Mouse (Mus musculus) limb, embryonic 10.5 days (tissue): ENCODE measurements around the gene Gm44805. TPM values are rescaled to one million over a fixed set of nuclear protein-coding genes. Genes with fewer than 3 reads are reported as not detected.
A peak's percentile ranks its signal among the peaks of the same experiment; 100 is the strongest.

Experiments used
- DNase-seq: peaks from one replicate; pipeline ENCODE4 v3.0.0-alpha.2; 2017; ENCODE audit warnings: low spot score
- H3K27ac ChIP-seq: fragments of 300-500 bp; sonication (generic); 2 replicates; pipeline ENCODE4 v1.5.1; 2016; ENCODE audit warnings: mild to moderate bottlenecking
- H3K27me3 ChIP-seq: fragments of 300-500 bp; sonication (generic); 2 replicates; pipeline ENCODE4 v1.6.1; 2016; ENCODE audit warnings: low read depth, mild to moderate bottlenecking; ENCODE audit not compliant: poor library complexity, severe bottlenecking
- H3K36me3 ChIP-seq: fragments of 300-500 bp; sonication (generic); 2 replicates; pipeline ENCODE4 v1.6.1; 2016; ENCODE audit warnings: mild to moderate bottlenecking, moderate library complexity
- H3K4me1 ChIP-seq: fragments of 300-500 bp; sonication (generic); 2 replicates; pipeline ENCODE4 v1.6.1; 2016
- H3K4me3 ChIP-seq: fragments of 300-500 bp; sonication (generic); 2 replicates; pipeline ENCODE4 v1.5.1; 2016; ENCODE audit warnings: mild to moderate bottlenecking, moderate library complexity
- H3K9me3 ChIP-seq: fragments of 300-500 bp; sonication (generic); replicated peaks from 2 replicates; pipeline ENCODE4 v1.6.1; 2016; ENCODE audit warnings: mild to moderate bottlenecking
- WGBS: fragments of 180-500 bp; shearing (Covaris S2); methylation state at CpG from one replicate; pipeline ENCODE4 v1.1.7; 2016; 5-methylcytosine and 5-hydroxymethylcytosine counted together
- polyA plus RNA-seq: library from polyadenylated mRNA; unstranded; fragments of >200 nt; fragmentation: Nextera tagmentation; extraction: Ambion mirVana; gene quantifications from 2 replicates; pipeline ENCODE4 v1.2.1, GENCODE M21; 2016

Gm44805 gene
- polyA plus RNA-seq, 1 experiment from 2014 or later: not detected

GRCm38 (mm10) chr7:19713196-19713595, 32.0 kb upstream of the Gm44805 start:
- Histone ChIP-seq H3K4me1 (peaks cover 18% of the 10 kb centered on the region), H3K36me3 (peaks cover 72% of the 10 kb centered on the region), H3K9me3 (no peaks in the 10 kb centered on the region), H3K27ac (no peak overlapping the region), H3K4me3 (no peak overlapping the region), H3K27me3 (no peaks in the 10 kb centered on the region)
- WGBS: 61% methylated on average over 4 of the region's 4 CpGs
- no peak for DNase-seq

GRCm38 (mm10) chr7:19712414-19712813, 31.2 kb upstream of the Gm44805 start:
- WGBS: 91% methylated on average over 4 of the region's 4 CpGs
- Histone ChIP-seq H3K4me3 (no peak overlapping the region), H3K9me3 (no peaks in the 10 kb centered on the region), H3K27me3 (no peaks in the 10 kb centered on the region), H3K36me3 (peaks cover 75% of the 10 kb centered on the region), H3K27ac (no peak overlapping the region), H3K4me1 (peaks cover 18% of the 10 kb centered on the region)
- no peak for DNase-seq

- peaks cover 11% of the 10 kb centered on the region for H3K4me1 ChIP-seq
- H3K27me3 ChIP-seq: no peaks in the 10 kb centered on the region
- no peak overlapping the region for H3K27ac ChIP-seq
- 93% methylated on average over 10 of the region's 10 CpGs for WGBS
- H3K4me3 ChIP-seq: no peak overlapping the region
- no peak for DNase-seq
- H3K9me3 ChIP-seq: no peaks in the 10 kb centered on the region
- peaks cover 82% of the 10 kb centered on the region for H3K36me3 ChIP-seq
These were observed 29.4 kb upstream of the Gm44805 start for GRCm38 (mm10) chr7:19710650-19711049.

GRCm38 (mm10) chr7:19705271-19705670, 24.0 kb upstream of the Gm44805 start:
- peaks cover 87% of the 10 kb centered on the region for H3K36me3 ChIP-seq
- H3K9me3 ChIP-seq: no peaks in the 10 kb centered on the region
- WGBS: 95% methylated on average over 7 of the region's 7 CpGs
- H3K27me3 ChIP-seq: no peaks in the 10 kb centered on the region
- H3K27ac ChIP-seq: no peak overlapping the region
- no peak for DNase-seq
- no peak overlapping the region for H3K4me3 ChIP-seq
- peaks cover 11% of the 10 kb centered on the region for H3K4me1 ChIP-seq

DNA sequence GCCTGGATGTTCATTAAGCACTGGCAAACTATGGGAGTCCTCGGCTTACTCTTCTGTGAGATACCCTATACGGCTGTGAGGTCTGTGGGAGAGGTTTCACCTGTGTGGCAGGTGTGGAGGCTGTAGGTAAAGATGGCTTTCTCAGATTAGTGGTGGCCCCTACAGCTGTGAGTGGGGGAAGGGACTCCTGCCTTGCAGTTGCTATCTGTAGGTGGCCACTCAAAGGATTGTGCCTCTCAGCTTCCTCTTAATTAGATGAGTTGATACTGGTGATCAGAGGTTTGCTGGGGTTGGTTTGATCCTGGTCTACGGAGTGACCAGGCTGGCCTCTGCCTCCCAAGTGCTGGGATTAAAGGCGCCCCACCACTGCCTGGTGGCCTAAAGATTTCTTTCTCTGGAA, 23.3 kb upstream of the Gm44805 start:
- H3K36me3 ChIP-seq: peaks cover 79% of the 10 kb centered on the region
- H3K9me3 ChIP-seq: no peaks in the 10 kb centered on the region
- H3K27ac ChIP-seq: no peak overlapping the region
- no peaks in the 10 kb centered on the region for H3K27me3 ChIP-seq
- no peak overlapping the region for H3K4me3 ChIP-seq
- DNase-seq: no peak
- peaks cover 16% of the 10 kb centered on the region for H3K4me1 ChIP-seq
- 92% methylated on average over 4 of the region's 4 CpGs for WGBS

DNA sequence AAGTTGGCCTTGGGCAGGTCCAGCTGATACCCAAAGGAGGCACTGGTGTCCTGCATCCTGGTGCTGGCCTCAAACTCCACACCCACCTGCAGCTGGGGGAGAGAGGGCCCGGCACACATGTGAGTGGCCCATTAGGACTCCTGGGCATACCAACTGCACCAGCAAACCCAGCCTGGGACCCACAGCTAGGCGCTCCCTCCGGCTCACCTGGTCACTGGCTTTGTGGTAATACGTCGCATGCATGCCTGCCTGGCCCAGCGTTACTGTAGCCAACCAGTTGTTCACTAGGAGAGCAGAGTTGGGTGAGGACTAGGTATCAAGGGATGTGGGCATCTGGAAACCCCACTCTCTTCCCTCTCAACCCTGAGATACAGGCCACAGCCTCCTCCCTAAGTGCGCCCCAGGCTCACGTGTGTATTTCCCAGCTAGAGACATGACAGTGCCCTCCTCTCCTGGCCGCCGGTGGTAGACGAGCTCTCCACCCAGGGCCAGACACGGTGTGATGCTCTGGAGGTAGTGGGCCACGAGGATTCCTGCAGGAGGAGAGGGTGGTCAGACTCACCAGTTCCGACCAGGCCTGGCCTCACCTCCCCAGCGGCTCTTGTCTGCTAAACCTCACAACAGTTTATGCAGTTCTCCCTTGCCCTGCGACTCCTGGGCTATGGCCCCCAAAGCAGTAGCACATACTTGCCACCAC, 21.8 kb upstream of the Gm44805 start:
- Histone ChIP-seq H3K36me3 (peaks cover 65% of the 10 kb centered on the region), H3K27ac (no peak overlapping the region), H3K27me3 (no peaks in the 10 kb centered on the region), H3K4me3 (no peak overlapping the region), H3K9me3 (no peaks in the 10 kb centered on the region), H3K4me1 (peaks cover 31% of the 10 kb centered on the region)
- no peak for DNase-seq
- WGBS: 95% methylated on average over 16 of the region's 16 CpGs

GRCm38 (mm10) chr7:19701069-19701761, 20.0 kb upstream of the Gm44805 start:
- 34% methylated on average over 22 of the region's 22 CpGs for WGBS
- Histone ChIP-seq H3K4me1 (peaks cover 34% of the 10 kb centered on the region), H3K4me3 (no peak overlapping the region), H3K27me3 (no peaks in the 10 kb centered on the region), H3K27ac (peak overlapping the region; percentile 30; the same call in 1 of the 2 replicates), H3K9me3 (peaks cover 3% of the 10 kb centered on the region; the same call in 1 of the 2 replicates), H3K36me3 (peaks cover 55% of the 10 kb centered on the region)
- peak; percentile 78 for DNase-seq

GRCm38 (mm10) chr7:19700299-19701068, 19.3 kb upstream of the Gm44805 start:
- 62% methylated on average over 12 of the region's 12 CpGs for WGBS
- Histone ChIP-seq H3K27ac (peak overlapping the region; percentile 30; the same call in 1 of the 2 replicates), H3K27me3 (no peaks in the 10 kb centered on the region), H3K4me1 (peaks cover 34% of the 10 kb centered on the region), H3K9me3 (peaks cover 3% of the 10 kb centered on the region; the same call in 1 of the 2 replicates), H3K36me3 (peaks cover 55% of the 10 kb centered on the region), H3K4me3 (no peak overlapping the region)
- DNase-seq: no peak

GRCm38 (mm10) chr7:19699827-19700148, 18.6 kb upstream of the Gm44805 start:
- H3K27ac ChIP-seq: no peak overlapping the region

GRCm38 (mm10) chr7:19698907-19699826, 17.9 kb upstream of the Gm44805 start, which contains the start of gene Apoe:
Gene Apoe, minus strand, starts transcription at chr7:19699188.
- Histone ChIP-seq H3K4me1 (peaks cover 34% of the 10 kb centered on the region), H3K36me3 (peaks cover 42% of the 10 kb centered on the region), H3K27me3 (no peaks in the 10 kb centered on the region), H3K9me3 (peaks cover 3% of the 10 kb centered on the region; the same call in 1 of the 2 replicates), H3K4me3 (peak within 1 kb of the TSS; percentile 50), H3K27ac (peak within 1 kb of the TSS; percentile 73)
- WGBS: 3% methylated on average over 20 of the region's 20 CpGs
- DNase-seq: peak; percentile 63

More at GRCm38 (mm10) chr7:19699827-19700148, 18.6 kb upstream of the Gm44805 start:
- peaks cover 48% of the 10 kb centered on the region for H3K36me3 ChIP-seq
- H3K9me3 ChIP-seq: peaks cover 3% of the 10 kb centered on the region; the same call in 1 of the 2 replicates
- DNase-seq: no peak
- no peaks in the 10 kb centered on the region for H3K27me3 ChIP-seq
- H3K4me1 ChIP-seq: peaks cover 34% of the 10 kb centered on the region
- no peak overlapping the region for H3K4me3 ChIP-seq
- WGBS: 77% methylated on average over 4 of the region's 4 CpGs

- Histone ChIP-seq H3K4me3 (peak overlapping the region; percentile 50), H3K4me1 (peaks cover 39% of the 10 kb centered on the region), H3K27ac (peak overlapping the region; percentile 73), H3K9me3 (peaks cover 3% of the 10 kb centered on the region; the same call in 1 of the 2 replicates), H3K27me3 (no peaks in the 10 kb centered on the region), H3K36me3 (peaks cover 33% of the 10 kb centered on the region)
- 3% methylated on average over 28 of the region's 28 CpGs for WGBS
- peak; percentile 63 for DNase-seq
These were observed 17.0 kb upstream of the Gm44805 start for GRCm38 (mm10) chr7:19697949-19698906.
